Mouse (Mus musculus): ENCODE data around the gene 0610040J01Rik.

0610040J01Rik gene

DNA sequence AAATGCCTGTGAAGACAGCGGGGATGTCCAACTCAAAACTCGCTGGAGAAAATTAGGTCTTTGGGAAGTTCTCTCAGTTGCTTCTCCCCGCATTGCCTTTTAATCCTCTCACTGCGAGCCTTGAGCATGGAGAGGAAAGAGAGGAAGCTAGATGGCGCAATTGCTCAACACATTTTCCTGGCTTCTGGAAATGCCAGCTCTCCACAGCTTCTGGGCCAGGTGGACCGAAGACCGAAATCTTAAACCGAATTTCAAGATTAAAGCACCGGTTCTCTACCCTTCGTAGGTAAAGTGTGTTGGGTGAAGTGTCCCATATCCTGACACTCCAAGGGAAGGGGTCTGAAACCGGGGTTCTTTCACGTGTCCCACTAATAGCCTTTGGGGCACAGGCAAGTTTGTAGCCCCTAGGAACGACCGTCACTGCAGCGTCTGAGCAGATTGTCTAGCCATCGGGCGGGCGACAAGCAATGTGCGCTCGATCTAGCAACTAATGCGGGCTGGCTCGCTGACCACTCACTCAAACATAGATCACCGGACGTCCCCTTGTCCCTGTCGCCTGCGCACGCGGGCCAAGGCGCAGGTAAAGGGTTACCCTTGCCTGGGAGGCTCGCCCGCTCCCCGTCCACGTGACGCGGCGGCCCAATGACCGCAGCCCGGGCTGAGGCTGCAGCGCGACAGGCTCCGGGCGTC, at the start of gene 0610040J01Rik:
TSS of gene 0610040J01Rik (plus strand) at position 545 of the 690 bp plus-strand sequence.
- DNase-seq = peak; percentile 87 to 94

DNA sequence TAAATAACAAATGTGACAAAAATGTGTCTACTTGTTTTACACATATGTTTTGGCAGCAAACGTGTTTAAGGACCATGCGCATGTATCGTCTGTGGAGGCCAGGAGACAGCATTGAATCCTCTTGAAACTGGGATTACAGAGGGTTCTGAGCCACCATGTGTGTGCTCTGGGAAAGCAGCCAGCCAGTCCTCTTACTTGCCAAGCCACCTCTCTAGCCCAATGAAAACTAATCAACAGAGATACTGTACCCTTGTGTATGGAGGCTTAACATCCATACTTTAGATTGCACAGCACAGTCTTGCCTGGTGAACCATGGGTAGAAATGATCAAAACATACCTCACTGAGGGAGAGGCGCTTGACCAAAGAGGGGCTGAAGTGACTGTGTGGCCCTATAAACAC, 46.3 kb upstream of the 0610040J01Rik start:
- DNase-seq = no peak

DNA sequence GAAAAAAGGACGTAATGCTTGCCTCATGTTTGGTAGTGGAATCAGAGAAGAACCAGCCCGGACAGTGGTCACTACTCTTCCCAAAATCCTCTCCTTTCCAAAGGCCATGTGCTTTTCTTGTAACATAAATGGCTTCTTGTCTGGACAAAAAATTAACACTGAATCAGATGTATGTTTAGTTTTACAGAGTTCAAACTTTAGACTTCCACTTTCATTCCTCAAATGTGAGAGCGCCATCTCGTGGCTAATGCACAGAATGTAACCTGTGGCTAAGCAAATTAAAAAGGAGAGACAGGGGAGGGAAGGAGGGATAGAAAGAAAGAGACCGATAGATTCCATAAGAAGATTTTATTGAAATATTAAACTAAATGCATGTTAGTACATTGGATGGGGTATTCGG, 45.4 kb upstream of the 0610040J01Rik start:
- DNase-seq = peak in 1 of 2 experiments; percentile 62

DNA sequence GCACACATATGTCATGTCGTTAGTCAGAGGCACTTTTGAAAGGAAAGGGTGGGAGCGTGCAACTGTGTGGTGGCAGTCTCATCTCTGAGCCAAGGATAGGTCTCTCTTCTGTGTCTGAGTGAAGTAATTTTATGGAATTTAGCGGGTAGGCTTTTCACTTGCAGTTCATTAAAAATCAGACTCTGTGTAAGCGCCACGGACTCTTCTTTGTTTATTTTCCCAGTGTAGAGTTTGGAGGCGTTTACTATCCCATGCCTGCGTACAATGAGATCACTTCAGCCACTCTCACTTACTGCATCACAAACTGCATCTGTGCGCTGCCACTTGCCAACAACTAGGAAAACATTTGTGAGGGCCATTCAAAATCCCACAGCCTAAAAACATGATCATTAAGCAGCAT, 44.7 kb upstream of the 0610040J01Rik start:
- DNase-seq = no peak

DNA sequence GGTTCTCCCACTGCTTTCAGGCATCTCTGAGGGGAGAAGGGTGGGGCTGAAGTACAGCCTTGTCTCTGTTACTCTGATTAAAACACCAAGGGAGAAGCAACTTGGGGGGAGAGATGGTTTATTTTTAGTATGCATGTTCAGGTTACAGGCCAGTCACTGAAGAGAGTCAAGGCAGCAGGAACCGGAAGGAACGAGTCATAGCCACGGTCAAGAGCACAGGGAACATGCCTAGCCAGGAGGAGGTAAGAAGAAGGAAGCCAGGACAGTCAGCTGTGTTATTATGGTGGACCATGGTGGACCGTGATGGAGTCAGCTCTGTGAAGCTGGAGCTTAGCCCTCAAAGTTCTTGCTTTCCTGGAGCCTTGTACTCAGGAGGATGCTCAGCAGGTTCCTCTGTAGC, 43.9 kb upstream of the 0610040J01Rik start:
- DNase-seq = no peak

DNA sequence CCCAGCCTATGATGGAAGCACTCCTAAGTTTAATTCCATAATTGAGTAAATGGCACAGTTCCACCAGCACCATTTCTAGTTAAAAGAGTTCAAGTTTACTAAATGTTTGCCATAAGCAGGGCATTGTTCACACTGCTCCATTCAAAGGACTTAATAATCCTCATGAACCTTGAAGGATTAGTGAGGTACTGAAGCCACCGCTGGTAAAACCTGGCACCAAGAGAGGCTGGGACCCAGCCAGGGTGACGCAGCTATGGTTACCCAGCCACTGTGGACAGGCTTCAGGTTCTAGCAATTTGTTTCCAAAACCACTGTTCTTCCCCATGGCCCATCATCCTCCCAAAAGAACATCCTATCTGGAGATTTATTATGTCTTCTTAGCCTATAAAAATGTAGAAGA, 39.2 kb upstream of the 0610040J01Rik start:
- no peak for DNase-seq

DNA sequence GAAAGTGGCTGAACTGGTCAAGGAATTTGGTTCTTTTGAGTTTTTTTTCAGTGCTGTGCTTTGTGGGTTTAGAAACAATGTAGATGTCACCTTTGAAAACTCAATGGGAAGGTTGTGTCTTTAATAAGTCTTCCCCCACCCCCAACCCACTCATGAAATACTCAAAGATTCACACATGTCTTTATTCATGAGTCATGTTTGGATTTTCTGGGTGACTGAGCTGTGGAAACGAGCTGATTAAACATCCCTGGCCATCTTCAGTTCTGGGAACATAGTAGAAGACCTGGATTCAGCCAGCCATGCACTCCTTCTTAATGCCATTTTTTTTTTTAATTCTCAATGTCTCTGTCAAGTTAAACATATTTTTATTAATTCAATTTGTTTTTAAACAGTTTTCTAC, 38.6 kb upstream of the 0610040J01Rik start:
- no peak for DNase-seq

DNA sequence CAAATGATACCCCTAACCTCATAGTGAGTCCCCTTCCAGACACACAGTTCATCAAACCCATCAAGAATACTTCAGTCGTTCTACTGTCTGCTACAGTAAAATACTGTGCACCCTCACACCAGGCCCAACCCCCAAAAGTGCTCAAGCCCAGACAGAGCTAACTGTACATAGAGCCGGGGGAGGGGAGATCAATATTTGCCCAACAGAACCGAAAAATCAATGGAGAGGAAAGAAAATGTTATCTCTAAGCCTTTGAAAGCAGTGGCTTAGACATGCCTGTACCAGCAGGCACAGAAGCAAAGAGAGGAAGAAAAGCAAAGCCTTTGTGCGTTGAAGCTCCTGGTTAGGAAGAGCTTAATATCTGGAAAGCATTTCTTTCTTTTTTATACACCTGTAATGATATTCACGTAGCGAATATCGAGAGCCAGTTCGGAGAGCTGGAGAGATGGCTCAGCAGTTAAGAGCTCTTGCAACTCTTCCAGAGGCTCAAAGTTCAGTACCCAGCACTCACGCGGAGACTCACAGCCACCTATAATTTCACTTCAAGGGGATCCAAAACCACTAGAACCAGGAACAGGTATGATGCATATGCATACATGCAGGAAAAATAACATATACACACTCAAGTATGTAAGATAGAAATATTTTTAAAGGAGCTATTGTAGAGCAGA, 23.9 kb upstream of the 0610040J01Rik start:
- no peak for DNase-seq

DNA sequence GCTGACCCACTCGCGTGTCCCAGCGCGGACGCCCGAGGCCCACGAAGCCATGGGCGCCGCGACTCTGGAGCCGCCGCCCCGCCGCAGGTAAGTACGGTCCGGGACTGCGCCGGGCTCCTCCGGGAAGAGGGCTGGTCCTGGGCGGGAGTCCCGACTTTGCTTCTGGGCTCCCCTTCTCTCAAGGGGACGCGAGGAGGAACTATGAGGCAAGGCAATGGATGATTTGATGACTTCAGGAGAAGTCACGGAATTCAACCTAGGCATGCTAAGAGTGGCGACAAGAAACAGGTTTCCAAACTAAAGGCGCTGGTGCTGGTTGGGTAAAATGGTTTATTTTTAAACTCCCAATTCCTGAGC, 324 bp downstream of the 0610040J01Rik start:
- no peak for DNase-seq

DNA sequence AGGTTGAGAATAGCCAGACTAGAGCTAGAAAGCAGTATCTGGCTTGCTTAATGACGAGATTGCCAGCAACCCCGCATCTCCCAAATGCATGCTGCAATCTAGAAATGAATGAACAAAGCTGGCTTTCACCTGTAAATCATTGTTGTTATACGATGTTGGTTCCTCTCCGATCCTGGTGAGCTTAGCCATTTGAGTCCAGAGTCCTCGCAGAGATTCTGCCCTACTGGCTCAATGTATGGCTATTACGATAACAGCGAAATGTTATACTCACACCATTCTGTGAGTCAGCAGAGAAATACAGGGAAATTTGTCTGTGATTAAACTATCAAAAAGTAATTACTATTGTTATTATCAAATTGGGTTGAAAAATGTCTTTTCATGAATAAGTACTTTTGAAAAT, 4.5 kb downstream of the 0610040J01Rik start:
- DNase-seq = no peak

DNA sequence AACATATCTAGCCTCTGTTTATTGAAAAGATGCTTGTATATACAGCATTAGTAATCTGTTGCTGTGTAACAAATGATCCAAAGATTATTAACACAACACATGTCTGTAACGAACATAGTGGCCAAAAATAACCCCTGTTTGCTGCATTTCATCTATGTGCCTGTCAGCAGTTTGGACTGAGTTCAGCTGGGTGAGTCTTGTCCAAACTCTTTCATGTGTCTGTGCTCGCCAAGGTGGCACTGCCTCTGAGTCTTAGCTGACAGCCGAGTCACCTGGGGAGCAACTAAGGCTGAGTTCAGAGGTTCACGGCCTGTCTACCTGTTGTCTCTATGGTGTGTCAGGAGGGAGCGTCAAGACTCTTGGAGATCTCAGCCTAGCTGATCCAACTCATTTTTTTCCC, 5.1 kb downstream of the 0610040J01Rik start:
- peak; percentile 54 to 71 for DNase-seq

DNA sequence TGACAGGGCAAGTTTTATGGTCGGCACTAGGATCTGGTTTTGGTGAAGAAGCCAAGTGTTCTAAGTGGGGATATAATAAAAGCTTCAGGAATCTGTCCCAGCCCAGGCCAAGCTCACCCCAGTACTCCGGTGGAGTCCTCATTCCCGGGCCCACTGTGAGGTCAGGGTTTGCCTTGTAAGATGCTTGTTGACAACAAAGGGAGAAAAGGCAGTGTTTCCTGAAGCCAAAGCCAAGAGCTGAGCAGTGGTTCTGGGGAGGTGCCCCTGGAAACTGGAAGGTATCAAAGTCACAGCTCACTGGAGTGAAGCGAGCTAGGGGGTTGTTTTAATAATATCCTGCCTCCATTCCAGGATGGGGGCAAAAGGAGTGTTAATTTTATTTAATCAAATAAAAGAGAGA, 6.8 kb downstream of the 0610040J01Rik start:
- DNase-seq = peak; percentile 39 to 70

DNA sequence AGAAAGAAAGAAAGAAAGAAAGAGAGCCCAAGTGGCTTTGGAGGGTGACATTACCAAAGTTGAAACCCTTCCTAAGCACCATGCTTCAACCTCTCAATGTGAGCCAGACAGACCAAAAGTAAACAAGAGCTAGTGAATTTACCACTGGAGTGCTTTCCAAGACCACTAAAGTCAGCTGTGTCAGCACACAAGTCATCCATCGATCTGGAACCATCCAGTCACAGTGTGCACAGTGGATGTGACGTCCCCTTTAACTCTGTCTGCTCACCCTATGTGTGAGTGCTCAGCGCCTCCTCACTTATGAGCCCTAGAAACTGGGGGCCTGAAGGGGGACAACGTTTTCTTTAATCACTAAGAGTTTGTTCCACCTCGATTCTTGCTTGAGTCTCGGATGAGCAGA, 7.4 kb downstream of the 0610040J01Rik start:
- DNase-seq = no peak

DNA sequence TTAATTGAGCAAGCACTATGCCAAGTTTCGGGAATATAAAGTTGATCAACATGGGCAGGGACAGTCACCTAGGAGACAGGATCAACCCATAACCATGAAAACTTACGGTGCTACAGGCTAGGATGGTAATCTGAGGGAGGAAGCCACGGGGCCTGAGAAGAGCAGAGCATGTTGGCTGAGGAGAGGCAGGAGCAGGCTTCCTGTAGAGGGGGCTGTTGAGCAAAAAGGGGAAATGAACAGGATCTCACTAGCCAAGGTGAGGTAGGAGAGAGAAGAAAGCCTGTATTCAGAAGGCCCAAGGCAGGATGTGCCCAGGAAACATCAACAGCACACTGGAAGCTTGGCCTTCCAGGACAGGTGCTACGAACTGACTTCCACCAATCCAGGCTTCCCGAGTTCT, 9.0 kb downstream of the 0610040J01Rik start:
- DNase-seq = peak in 1 of 2 experiments; percentile 26

DNA sequence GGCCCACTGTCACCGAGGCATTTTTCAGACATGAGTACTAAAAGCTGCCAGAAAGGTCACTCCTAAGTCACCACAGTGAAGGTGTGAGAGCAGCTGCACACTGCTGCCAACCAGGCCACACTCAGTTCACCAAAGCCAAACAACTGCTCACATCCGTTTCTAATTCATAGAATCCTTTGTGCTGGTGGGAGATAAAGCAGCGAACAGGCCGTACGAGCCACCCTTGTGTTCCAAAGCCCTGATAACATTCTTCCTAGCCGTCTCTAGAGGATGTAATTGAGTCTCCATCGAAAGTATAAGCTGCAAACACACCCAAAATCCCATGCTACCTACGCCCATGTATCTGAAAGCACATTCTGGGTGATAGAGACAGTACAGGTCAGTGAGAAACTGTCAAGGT, 9.7 kb downstream of the 0610040J01Rik start:
- DNase-seq = no peak

DNA sequence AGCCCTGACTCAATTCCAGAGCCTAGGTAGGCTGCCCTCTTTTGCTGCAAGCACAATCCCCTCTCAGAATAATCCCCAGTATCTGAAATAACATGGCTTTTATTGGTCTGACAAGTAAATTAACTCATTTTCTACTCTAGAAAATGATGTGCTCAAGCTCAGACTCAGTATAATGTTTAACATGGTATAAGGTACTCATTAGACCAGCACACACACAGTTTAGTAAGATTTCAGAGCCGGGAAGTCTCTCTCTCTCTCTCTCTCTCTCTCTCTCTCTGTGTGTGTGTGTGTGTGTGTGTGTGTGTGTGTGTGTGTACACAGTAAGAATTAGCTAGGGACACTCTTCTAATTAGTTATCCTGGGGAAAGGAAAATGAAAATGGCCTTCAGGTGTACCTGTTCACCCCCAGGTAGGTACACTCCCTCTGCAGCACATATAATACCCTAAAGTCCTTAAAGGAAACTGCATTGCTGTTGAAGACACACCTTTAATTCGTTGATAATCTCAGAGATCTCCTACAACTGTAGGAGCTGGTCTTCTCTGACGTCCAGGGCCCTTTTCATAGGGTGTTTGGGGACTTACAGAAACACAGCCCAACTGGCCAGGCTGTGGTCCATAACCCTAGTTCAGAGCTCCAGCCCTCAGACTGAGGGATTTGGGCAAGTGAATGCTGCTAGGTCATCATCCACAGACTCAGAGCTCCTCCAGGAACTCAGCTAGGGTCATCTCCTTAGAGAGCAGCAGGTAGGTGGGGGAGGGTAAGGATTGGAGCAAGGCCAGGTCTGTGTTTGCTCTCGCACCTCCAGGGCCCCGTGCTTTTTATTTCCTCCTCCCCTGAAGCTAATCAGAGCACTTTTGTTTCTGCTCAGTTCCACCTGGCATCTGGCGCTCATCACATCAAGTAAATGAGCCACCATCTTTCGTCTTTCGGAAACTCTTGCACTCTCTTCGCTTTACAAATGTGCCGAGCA, 11.5 kb downstream of the 0610040J01Rik start:
- peak; percentile 74 to 85 for DNase-seq

DNA sequence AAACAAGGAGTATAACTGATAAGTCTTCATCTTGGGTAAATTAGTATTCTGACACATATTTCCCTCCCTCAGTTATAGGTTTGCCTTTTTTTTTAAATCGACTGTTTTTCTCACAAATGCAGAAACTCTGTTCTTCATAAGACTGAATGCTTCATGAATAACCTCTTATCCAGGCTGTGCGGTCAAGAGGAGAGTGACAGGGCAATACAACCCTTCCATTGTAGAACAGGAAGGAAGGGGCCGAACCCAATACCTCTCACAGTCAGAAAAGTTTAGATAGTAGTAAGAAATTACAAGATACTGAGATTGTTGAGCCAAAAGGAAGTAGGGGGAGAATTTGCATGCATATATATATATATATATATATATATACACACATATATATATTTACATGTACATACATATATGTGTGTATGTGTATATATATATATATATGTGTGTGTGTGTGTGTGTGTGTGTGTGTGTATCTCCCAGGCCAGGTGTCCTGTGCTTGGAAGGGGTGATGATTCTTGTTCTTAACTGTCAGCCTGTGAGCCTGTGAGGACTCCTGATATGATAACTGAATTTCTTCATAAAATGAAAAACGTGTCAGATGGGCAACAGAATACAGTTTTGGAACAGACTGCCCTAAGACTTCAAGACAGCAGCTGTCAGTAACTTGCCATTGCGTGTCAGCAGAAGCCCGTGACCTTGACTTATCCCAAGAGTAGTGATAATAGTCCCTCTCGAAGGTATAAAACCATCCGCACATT, 12.6 kb downstream of the 0610040J01Rik start:
- no peak for DNase-seq

DNA sequence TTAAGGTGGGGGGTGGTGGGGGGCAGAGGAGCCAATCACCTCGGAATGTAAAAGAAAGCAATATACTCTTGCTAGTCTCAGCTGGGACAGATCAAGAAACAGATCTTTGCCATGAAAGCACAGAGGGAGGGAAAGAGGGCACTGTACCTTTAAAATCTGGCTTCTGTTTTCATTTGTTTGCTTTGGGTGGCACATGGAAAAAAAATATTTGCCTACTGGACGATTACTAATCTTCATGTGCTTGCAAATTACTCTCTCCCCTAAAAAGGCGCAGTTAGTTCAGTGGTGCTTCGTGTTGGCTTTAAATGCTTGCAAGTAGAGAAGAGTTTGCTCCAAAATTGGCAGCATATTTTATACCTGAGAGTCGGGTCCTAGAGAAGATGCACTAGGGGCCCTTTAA, 13.7 kb downstream of the 0610040J01Rik start:
- no peak for DNase-seq

DNA sequence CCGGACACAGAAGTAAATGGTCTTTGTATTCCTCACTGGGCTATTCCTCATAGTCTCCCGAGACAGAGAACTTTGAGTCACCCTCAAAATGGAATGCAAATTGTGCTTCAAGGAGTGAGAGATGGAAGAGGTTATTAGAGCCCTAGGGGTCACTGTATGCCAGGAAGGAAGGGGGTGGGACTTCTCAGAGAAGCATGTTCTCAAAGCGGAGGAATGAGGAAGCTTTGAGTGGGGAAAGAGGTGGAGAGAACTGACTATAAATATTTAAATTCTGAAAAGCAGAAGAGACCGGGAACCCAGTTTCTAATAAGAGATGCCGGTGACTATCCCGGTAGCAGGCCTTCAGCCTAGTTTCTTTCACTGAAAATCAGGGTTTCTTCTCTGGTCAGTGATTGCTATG, 14.8 kb downstream of the 0610040J01Rik start:
- no peak for DNase-seq

DNA sequence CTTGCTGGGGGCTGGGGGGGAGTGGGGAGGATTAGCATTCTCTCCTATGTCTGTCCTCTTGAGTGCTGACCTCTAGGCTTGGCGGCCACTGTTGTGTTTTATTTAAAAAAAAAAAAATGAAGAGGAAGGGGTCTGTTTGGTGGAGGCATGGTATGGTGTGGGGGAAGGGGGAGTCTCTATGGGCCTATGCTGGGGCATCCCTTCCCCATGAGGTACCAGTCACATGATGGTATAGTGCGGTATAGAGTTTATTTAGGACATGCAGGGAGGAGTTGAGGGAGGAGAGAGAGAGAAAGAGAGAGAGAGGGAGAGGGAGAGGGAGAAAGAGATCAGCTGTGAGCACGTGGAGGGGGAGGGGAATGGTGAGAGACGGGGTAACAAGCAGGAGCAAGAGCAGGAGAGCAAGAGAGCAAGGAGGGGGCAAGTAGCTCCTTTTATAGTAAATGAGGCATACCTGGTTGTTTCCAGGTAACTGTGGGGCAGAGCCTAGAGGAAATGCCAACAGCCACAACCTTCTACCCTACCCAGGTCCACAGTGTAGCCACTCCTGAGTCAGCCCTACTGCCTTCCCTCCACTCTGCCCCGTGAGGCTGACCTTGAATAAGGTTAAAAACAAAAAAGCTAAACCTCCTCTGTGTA, 15.4 kb downstream of the 0610040J01Rik start:
- peak; percentile 63 to 87 for DNase-seq

DNA sequence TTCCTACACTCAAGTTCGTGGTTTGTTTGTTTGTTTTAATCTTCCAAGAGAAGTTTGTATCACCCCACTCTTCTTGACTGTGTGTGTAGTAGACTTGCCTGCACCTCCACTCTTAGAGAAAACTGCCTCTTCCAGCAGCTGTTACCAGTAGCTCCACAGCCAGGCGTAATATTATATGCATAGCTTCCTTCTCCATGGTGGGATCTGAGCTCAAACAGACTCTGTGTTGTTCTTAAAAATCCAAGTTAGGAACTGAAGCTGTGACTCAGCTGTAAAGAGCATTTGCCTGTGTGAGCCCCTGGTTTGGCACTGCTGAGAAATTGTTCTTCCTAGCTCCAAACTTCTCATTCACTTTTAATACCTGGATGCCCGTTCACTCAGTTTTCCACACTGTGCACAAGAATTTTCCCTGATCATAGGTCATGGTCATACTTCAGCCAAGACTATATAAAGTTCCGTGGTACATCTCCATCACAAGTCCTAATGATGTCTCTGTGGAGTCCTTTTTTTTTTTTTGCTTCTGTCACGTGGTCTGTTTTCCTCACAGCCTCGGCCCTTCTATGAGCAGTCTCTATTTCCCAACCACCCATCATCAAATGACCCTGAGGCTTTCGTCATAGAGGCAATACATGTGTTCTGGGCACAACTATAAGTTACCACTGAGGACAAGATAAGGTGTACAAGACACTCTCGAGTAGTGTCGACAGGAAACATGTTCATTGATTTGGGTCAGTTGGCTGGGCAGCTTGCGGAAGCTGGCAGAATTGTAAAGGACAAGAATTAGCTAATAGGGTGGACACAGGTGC, 16.4 kb downstream of the 0610040J01Rik start:
- no peak for DNase-seq
